Mouse (Mus musculus) forebrain, embryonic 16.5 days (tissue): ENCODE results near the gene Hspa12b. TPM values are rescaled to one million over a fixed set of nuclear protein-coding genes. Genes with fewer than 3 reads are reported as not detected.

Experiments
- ATAC-seq: fragments of 200-750 bp; cut with Nextera tagmentation; 2 replicates; pipeline ENCODE4 v1.8.0; 2017; ENCODE audit warnings: mild to moderate bottlenecking, moderate library complexity
- H3K27ac ChIP-seq: fragments of 300-500 bp; sonication (generic); 2 replicates; pipeline ENCODE4 v1.5.1; 2014; ENCODE audit warnings: low read length, control low read depth
- H3K27me3 ChIP-seq: fragments of 300-500 bp; sonication (generic); replicated peaks from 2 replicates; pipeline ENCODE4 v1.6.1; 2014; ENCODE audit warnings: low read length; ENCODE audit not compliant: control insufficient read depth, insufficient read depth
- H3K36me3 ChIP-seq: fragments of 300-500 bp; sonication (generic); 2 replicates; pipeline ENCODE4 v1.6.1; 2014; ENCODE audit not compliant: control insufficient read depth, insufficient read depth
- H3K4me1 ChIP-seq: fragments of 300-500 bp; sonication (generic); replicated peaks from 2 replicates; pipeline ENCODE4 v1.6.1; 2014; ENCODE audit warnings: low read length; ENCODE audit not compliant: control insufficient read depth, insufficient read depth
- H3K4me2 ChIP-seq: fragments of 300-500 bp; sonication (generic); 2 replicates; pipeline ENCODE4 v1.6.1; 2014; ENCODE audit warnings: mild to moderate bottlenecking, low read length, control low read depth
- H3K4me3 ChIP-seq: fragments of 300-500 bp; sonication (generic); replicated peaks from 2 replicates; pipeline ENCODE4 v1.5.1; 2014; ENCODE audit warnings: mild to moderate bottlenecking, low read length, control low read depth
- H3K9ac ChIP-seq: fragments of 300-500 bp; sonication (generic); replicated peaks from 2 replicates; pipeline ENCODE4 v1.6.1; 2014; ENCODE audit warnings: low read depth, low read length, control low read depth
- H3K9me3 ChIP-seq: fragments of 300-500 bp; sonication (generic); 2 replicates; pipeline ENCODE4 v1.6.1; 2016; ENCODE audit warnings: low read length; ENCODE audit not compliant: control insufficient read depth
- WGBS: fragments of 180-500 bp; shearing (Covaris S2); extraction: QIAGEN DNeasy Blood & Tissue Kit; methylation state at CpG from one replicate; pipeline ENCODE4 v1.1.7; 2014; 5-methylcytosine and 5-hydroxymethylcytosine counted together
- polyA plus RNA-seq: library from polyadenylated mRNA; unstranded; fragments of >200 nt; fragmentation: Nextera tagmentation; extraction: Ambion mirVana; gene quantifications from 2 replicates; pipeline ENCODE4 v1.2.1, GENCODE M21; 2015

The Hspa12b gene
- polyA plus RNA-seq, 1 experiment from 2014 or later: 4.7 TPM

- Histone ChIP-seq H3K9me3 (no peaks in the 10 kb centered on the region), H3K36me3 (peaks cover 12% of the 10 kb centered on the region), H3K4me2 (no peak overlapping the region), H3K27ac (no peak overlapping the region), H3K27me3 (no peaks in the 10 kb centered on the region), H3K9ac (no peak overlapping the region), H3K4me3 (no peak overlapping the region), H3K4me1 (no peaks in the 10 kb centered on the region)
- peak; percentile 5; the same call in 1 of the 2 replicates for ATAC-seq
- 67% methylated on average over 22 of the region's 22 CpGs for WGBS
These were observed 16.1 kb downstream of the Hspa12b start for GRCm38 (mm10) chr2:131143007-131143780.

- no peak overlapping the region for H3K27ac ChIP-seq
- no peak overlapping the region for H3K4me2 ChIP-seq
- H3K36me3 ChIP-seq: peaks cover 16% of the 10 kb centered on the region
- no peak for ATAC-seq
- H3K4me1 ChIP-seq: no peaks in the 10 kb centered on the region
- no peaks in the 10 kb centered on the region for H3K27me3 ChIP-seq
- H3K4me3 ChIP-seq: no peak overlapping the region
- H3K9me3 ChIP-seq: no peaks in the 10 kb centered on the region
- WGBS: 73% methylated on average over 13 of the region's 13 CpGs
- no peak overlapping the region for H3K9ac ChIP-seq
These were observed 18.0 kb downstream of the Hspa12b start for GRCm38 (mm10) chr2:131145121-131145520.

GRCm38 (mm10) chr2:131145536-131145935 lies 18.5 kb downstream of the Hspa12b start:
- WGBS: 95% methylated on average over 2 of the region's 2 CpGs
- Histone ChIP-seq H3K27ac (no peak overlapping the region), H3K9me3 (no peaks in the 10 kb centered on the region), H3K36me3 (peaks cover 16% of the 10 kb centered on the region), H3K27me3 (no peaks in the 10 kb centered on the region), H3K9ac (no peak overlapping the region), H3K4me1 (no peaks in the 10 kb centered on the region), H3K4me2 (no peak overlapping the region), H3K4me3 (no peak overlapping the region)
- no peak for ATAC-seq

GRCm38 (mm10) chr2:131146193-131147042 lies 19.3 kb downstream of the Hspa12b start:
- Histone ChIP-seq H3K4me1 (no peaks in the 10 kb centered on the region), H3K9ac (no peak overlapping the region), H3K4me3 (no peak overlapping the region), H3K36me3 (peaks cover 18% of the 10 kb centered on the region), H3K9me3 (no peaks in the 10 kb centered on the region), H3K4me2 (no peak overlapping the region), H3K27ac (no peak overlapping the region), H3K27me3 (no peaks in the 10 kb centered on the region)
- 93% methylated on average over 21 of the region's 21 CpGs for WGBS
- no peak for ATAC-seq

- WGBS: 91% methylated on average over 8 of the region's 8 CpGs
- Histone ChIP-seq H3K4me3 (no peak overlapping the region), H3K36me3 (peaks cover 18% of the 10 kb centered on the region), H3K9me3 (no peaks in the 10 kb centered on the region), H3K27me3 (no peaks in the 10 kb centered on the region), H3K4me1 (no peaks in the 10 kb centered on the region), H3K9ac (no peak overlapping the region), H3K27ac (no peak overlapping the region), H3K4me2 (no peak overlapping the region)
- no peak for ATAC-seq
These were observed 19.9 kb downstream of the Hspa12b start for GRCm38 (mm10) chr2:131147043-131147365.

- Histone ChIP-seq H3K4me3 (no peak overlapping the region), H3K9me3 (no peaks in the 10 kb centered on the region), H3K36me3 (peaks cover 23% of the 10 kb centered on the region), H3K27ac (no peak overlapping the region), H3K27me3 (no peaks in the 10 kb centered on the region), H3K4me2 (no peak overlapping the region), H3K4me1 (no peaks in the 10 kb centered on the region), H3K9ac (no peak overlapping the region)
- ATAC-seq: no peak
- WGBS: 92% methylated on average over 8 of the region's 8 CpGs
These were observed 21.5 kb downstream of the Hspa12b start for GRCm38 (mm10) chr2:131148353-131149253.

- Histone ChIP-seq H3K4me2 (no peak overlapping the region), H3K9ac (no peak overlapping the region), H3K36me3 (peaks cover 23% of the 10 kb centered on the region), H3K4me1 (no peaks in the 10 kb centered on the region), H3K27me3 (no peaks in the 10 kb centered on the region), H3K27ac (no peak overlapping the region), H3K9me3 (no peaks in the 10 kb centered on the region), H3K4me3 (no peak overlapping the region)
- WGBS: 99% methylated on average over 3 of the region's 3 CpGs
- no peak for ATAC-seq
These were observed 22.1 kb downstream of the Hspa12b start for GRCm38 (mm10) chr2:131149254-131149578.

- Histone ChIP-seq H3K9ac (no peak overlapping the region), H3K27ac (no peak overlapping the region), H3K9me3 (no peaks in the 10 kb centered on the region), H3K27me3 (no peaks in the 10 kb centered on the region), H3K36me3 (peaks cover 19% of the 10 kb centered on the region), H3K4me3 (no peak overlapping the region), H3K4me1 (no peaks in the 10 kb centered on the region; the same call in 1 of the 2 replicates), H3K4me2 (no peak overlapping the region)
- WGBS: 96% methylated on average over 7 of the region's 7 CpGs
- no peak for ATAC-seq
These were observed 25.2 kb downstream of the Hspa12b start for GRCm38 (mm10) chr2:131152166-131152730.

GRCm38 (mm10) chr2:131154036-131154435 lies 27.0 kb downstream of the Hspa12b start:
- H3K9me3 ChIP-seq: no peaks in the 10 kb centered on the region
- H3K36me3 ChIP-seq: peaks cover 13% of the 10 kb centered on the region
- no peak overlapping the region for H3K4me2 ChIP-seq
- H3K9ac ChIP-seq: no peak overlapping the region
- no peaks in the 10 kb centered on the region for H3K27me3 ChIP-seq
- H3K27ac ChIP-seq: no peak overlapping the region
- no peak overlapping the region for H3K4me3 ChIP-seq
- no peak for ATAC-seq
- peaks cover 16% of the 10 kb centered on the region for H3K4me1 ChIP-seq
- WGBS: 92% methylated on average over 4 of the region's 4 CpGs
